Mouse (Mus musculus): ENCODE measurements around the gene Olfr523. TPM values are rescaled to one million over a fixed set of nuclear protein-coding genes. Genes with fewer than 3 reads are reported as not detected.

Olfr523 gene
- polyA plus RNA-seq, 1 experiment = 1.0 TPM

DNA sequence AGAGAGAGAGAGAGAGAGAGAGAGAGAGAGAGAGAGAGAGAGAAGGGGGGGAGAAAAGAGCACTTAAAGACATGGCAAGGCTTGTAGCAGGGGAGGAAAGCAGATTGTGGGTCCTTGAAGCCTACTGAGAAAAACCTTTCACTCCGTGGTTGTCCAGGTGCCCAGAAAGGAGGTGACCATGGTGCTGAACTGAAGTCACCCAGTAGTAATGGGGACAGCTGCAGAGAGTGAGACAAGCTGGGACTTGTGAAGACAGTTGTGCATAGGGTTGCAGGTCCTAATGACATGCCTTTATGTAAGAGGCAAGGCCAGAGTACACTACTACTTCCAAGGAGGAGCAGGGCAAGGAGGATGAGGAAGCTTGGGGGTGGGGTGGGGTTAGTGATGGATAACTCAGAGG is 46.3 kb downstream of the Olfr523 start:
- 8% methylated on average over 1 of the region's 1 CpGs for WGBS
- H3K4me3 ChIP-seq (ENCODE audit: control insufficient read depth, insufficient read depth, low read length) = no peak overlapping the region
- peaks cover under 1% of the 10 kb centered on the region for H3K4me1 ChIP-seq (replicated peaks; ENCODE audit: control insufficient read depth, insufficient read depth, low read length)
- no peak for DNase-seq
- TF ChIP-seq CTCF (IDR thresholded peaks at IDR 0.05; ENCODE audit: borderline replicate concordance, control insufficient read depth, extremely low read depth, insufficient read depth, low read length, poor library complexity) = no peak
- TF ChIP-seq POLR2A (IDR thresholded peaks at IDR 0.05; ENCODE audit: control insufficient read depth, extremely low read depth, insufficient read depth, low read length, poor library complexity) = no peak
- no peaks in the 10 kb centered on the region for H3K27me3 ChIP-seq (ENCODE audit: control insufficient read depth, insufficient read depth, low read length)
- no peak overlapping the region for H3K27ac ChIP-seq (ENCODE audit: control insufficient read depth, insufficient read depth, low read length)
- H3K36me3 ChIP-seq (ENCODE audit: control insufficient read depth, insufficient read depth, low read length) = no peaks in the 10 kb centered on the region

DNA sequence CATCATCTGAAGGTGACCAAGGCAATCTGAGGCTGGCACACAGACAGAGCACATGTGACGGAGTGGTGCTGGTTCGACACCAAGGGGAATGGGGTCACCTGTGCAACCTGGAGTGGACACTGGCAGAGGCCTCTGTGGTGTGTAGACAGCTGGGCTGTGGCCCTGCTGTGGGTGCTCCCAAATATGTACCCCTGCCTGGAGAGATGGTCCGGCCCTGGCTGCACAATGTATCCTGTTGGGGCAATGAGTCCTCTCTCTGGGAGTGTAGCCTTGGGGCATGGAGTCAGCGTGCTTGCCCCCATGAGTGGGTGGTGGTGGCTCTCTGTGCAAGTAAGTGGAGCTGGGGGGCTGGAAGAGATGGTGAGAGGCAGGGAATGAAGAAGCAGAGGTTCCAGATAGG is 47.4 kb downstream of the Olfr523 start:
- WGBS = 94% methylated on average over 4 of the region's 4 CpGs
- no peaks in the 10 kb centered on the region for H3K4me1 ChIP-seq (replicated peaks; ENCODE audit: control insufficient read depth, insufficient read depth, low read length)

DNA sequence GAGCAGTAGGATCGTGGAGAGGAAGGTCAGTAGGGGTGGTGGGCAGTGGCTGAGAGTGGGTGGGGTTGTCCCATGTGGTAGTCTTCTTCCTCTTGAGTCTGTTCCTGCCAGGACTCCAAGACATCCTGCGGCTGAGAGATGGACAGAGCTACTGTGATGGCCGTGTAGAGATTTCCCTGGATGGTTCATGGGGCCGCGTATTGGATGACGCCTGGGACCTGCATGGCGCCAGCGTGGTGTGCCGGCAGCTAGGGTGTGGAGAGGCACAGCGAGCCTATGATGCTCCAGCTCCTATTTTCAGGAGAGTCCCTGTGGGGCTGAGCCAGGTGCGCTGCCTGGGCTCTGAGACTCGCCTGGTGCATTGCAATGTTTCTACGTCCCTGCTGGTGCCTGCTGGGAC is 51.2 kb downstream of the Olfr523 start:
- no peak overlapping the region for H3K4me3 ChIP-seq (ENCODE audit: control insufficient read depth, insufficient read depth, low read length)
- no peak for DNase-seq
- H3K27me3 ChIP-seq (ENCODE audit: control insufficient read depth, insufficient read depth, low read length) = no peaks in the 10 kb centered on the region
- H3K4me1 ChIP-seq (replicated peaks; ENCODE audit: control insufficient read depth, insufficient read depth, low read length) = no peaks in the 10 kb centered on the region
- WGBS = 93% methylated on average over 13 of the region's 13 CpGs
- no peak overlapping the region for H3K27ac ChIP-seq (ENCODE audit: control insufficient read depth, insufficient read depth, low read length)
- no peak for TF ChIP-seq CTCF (IDR thresholded peaks at IDR 0.05; ENCODE audit: borderline replicate concordance, control insufficient read depth, extremely low read depth, insufficient read depth, low read length, poor library complexity)
- no peak for TF ChIP-seq POLR2A (IDR thresholded peaks at IDR 0.05; ENCODE audit: control insufficient read depth, extremely low read depth, insufficient read depth, low read length, poor library complexity)
- no peaks in the 10 kb centered on the region for H3K36me3 ChIP-seq (ENCODE audit: control insufficient read depth, insufficient read depth, low read length)

More for the DNA sequence above, 47.4 kb downstream of the Olfr523 start:
- no peak for DNase-seq
- no peaks in the 10 kb centered on the region for H3K27me3 ChIP-seq (ENCODE audit: control insufficient read depth, insufficient read depth, low read length)
- TF ChIP-seq CTCF (IDR thresholded peaks at IDR 0.05; ENCODE audit: borderline replicate concordance, control insufficient read depth, extremely low read depth, insufficient read depth, low read length, poor library complexity) = no peak
- TF ChIP-seq POLR2A (IDR thresholded peaks at IDR 0.05; ENCODE audit: control insufficient read depth, extremely low read depth, insufficient read depth, low read length, poor library complexity) = no peak
- no peak overlapping the region for H3K4me3 ChIP-seq (ENCODE audit: control insufficient read depth, insufficient read depth, low read length)
- no peak overlapping the region for H3K27ac ChIP-seq (ENCODE audit: control insufficient read depth, insufficient read depth, low read length)
- H3K36me3 ChIP-seq (ENCODE audit: control insufficient read depth, insufficient read depth, low read length) = no peaks in the 10 kb centered on the region

Other genes starting within 250 kb of the Olfr523 start
- gene Utf1, start 229.4 kb upstream of the Olfr523 start, polyA plus RNA-seq (2012; rRNA removed) = 13.8 and 14.2 TPM in 2 replicates
- gene 6430531B16Rik, start 194.5 kb upstream of the Olfr523 start, polyA plus RNA-seq (2012; rRNA removed) = 0.73 and 0.84 TPM in 2 replicates
- 36.0 and 37.6 TPM in 2 replicates for gene Adam8, start 180.7 kb upstream of the Olfr523 start, polyA plus RNA-seq (2012; rRNA removed)
- gene Zfp511, start 136.8 kb upstream of the Olfr523 start, polyA plus RNA-seq (2012; rRNA removed) = 123 and 143 TPM in 2 replicates
- gene Tubgcp2, start 136.5 kb upstream of the Olfr523 start, polyA plus RNA-seq (2012; rRNA removed) = 39.7 and 40.6 TPM in 2 replicates
- 1.4 TPM in 2 replicates for gene Msx3, start 124.1 kb upstream of the Olfr523 start, polyA plus RNA-seq (2012; rRNA removed)
- gene Caly, start 90.7 kb upstream of the Olfr523 start, polyA plus RNA-seq (2012; rRNA removed) = 0.14 and 0.44 TPM in 2 replicates
- gene Prap1, start 79.8 kb upstream of the Olfr523 start, polyA plus RNA-seq (2012; rRNA removed) = 2.4 and 5.2 TPM in 2 replicates
- 28.1 and 34.8 TPM in 2 replicates for gene Fuom, start 70.8 kb upstream of the Olfr523 start, polyA plus RNA-seq (2012; rRNA removed)
- 15.3 and 18.0 TPM in 2 replicates for gene Paox, start 57.4 kb upstream of the Olfr523 start, polyA plus RNA-seq (2012; rRNA removed)
- gene Echs1, start 56.7 kb upstream of the Olfr523 start, polyA plus RNA-seq (2012; rRNA removed) = 60.9 and 65.6 TPM in 2 replicates
- gene Mtg1, start 35.7 kb upstream of the Olfr523 start, polyA plus RNA-seq (2012; rRNA removed) = 36.0 and 39.0 TPM in 2 replicates
- 0.18 and 0.31 TPM in 2 replicates for gene Sprn, start 18.3 kb upstream of the Olfr523 start, polyA plus RNA-seq (2012; rRNA removed)
- gene Olfr522, start 8.5 kb upstream of the Olfr523 start, polyA plus RNA-seq (2012; rRNA removed) = not detected in 2 replicates
- 2.3 and 2.6 TPM in 2 replicates for gene Olfr524, start 32.7 kb downstream of the Olfr523 start, polyA plus RNA-seq (2012; rRNA removed)
- gene Cd163l1, start 45.0 kb downstream of the Olfr523 start, polyA plus RNA-seq (2012; rRNA removed) = 6.0 and 6.1 TPM in 2 replicates
- gene 5830411N06Rik, start 74.1 kb downstream of the Olfr523 start, polyA plus RNA-seq (2012; rRNA removed) = 21.4 and 23.9 TPM in 2 replicates
- gene Olfr525, start 147.6 kb downstream of the Olfr523 start, polyA plus RNA-seq (2012; rRNA removed) = 0.03 and 0.16 TPM in 2 replicates
- gene Olfr527, start 160.8 kb downstream of the Olfr523 start, polyA plus RNA-seq (2012; rRNA removed) = 0.18 TPM in 1 of 2 replicates, not detected in the other
- 0.38 and 0.75 TPM in 2 replicates for gene Olfr60, start 188.5 kb downstream of the Olfr523 start, polyA plus RNA-seq (2012; rRNA removed)
- 0.39 and 0.43 TPM in 2 replicates for gene Olfr530, start 203.1 kb downstream of the Olfr523 start, polyA plus RNA-seq (2012; rRNA removed)
- gene Olfr531, start 229.7 kb downstream of the Olfr523 start, polyA plus RNA-seq (2012; rRNA removed) = 0.06 TPM in 1 of 2 replicates, not detected in the other
- gene Olfr532, start 248.4 kb downstream of the Olfr523 start, polyA plus RNA-seq (2012; rRNA removed) = not detected in 2 replicates